Mouse (Mus musculus) MEL (cell line): Measurements from ENCODE around the gene Homer1. TPM values are rescaled to one million over a fixed set of nuclear protein-coding genes. Genes with fewer than 3 reads are reported as not detected.

Experiments used
- DNase-seq: peaks from one replicate; pipeline ENCODE4 v3.0.0; 2011; ENCODE audit warnings: low read depth, low spot score
- H3K27ac ChIP-seq: 2 replicates; pipeline ENCODE4 v1.5.1; 2012; ENCODE audit warnings: low read depth, mild to moderate bottlenecking, control low read depth, low read length, moderate library complexity; ENCODE audit not compliant: control insufficient read depth
- H3K27me3 ChIP-seq, 2 experiments: fragments of 150-350 bp in 1 of 2; sonication (generic) in 1 of 2; 2 replicates each; pipeline ENCODE4 v1.6.1; 2012; ENCODE audit warnings: low read length in 2 of 2, mild to moderate bottlenecking in 2 of 2, improper control_type of control experiment in 1 of 2, moderate library complexity in 1 of 2; ENCODE audit not compliant: insufficient read depth in 2 of 2, control insufficient read depth in 1 of 2
- H3K36me3 ChIP-seq, 2 experiments: 2 replicates each; pipeline ENCODE4 v1.6.1; 2012 to 2014; ENCODE audit warnings: low read length in 2 of 2, improper control_type of control experiment in 1 of 2, inconsistent platforms in 1 of 2, mild to moderate bottlenecking in 1 of 2; ENCODE audit not compliant: insufficient read depth in 2 of 2, control insufficient read depth in 1 of 2
- H3K4me1 ChIP-seq, 2 experiments: fragments of 150-350 bp in 1 of 2; sonication (generic) in 1 of 2; 2 replicates each; pipeline ENCODE4 v1.6.1; 2012; ENCODE audit warnings: low read length in 2 of 2, improper control_type of control experiment in 1 of 2, mild to moderate bottlenecking in 1 of 2; ENCODE audit not compliant: insufficient read depth in 2 of 2, control insufficient read depth in 1 of 2
- H3K4me3 ChIP-seq, 2 experiments: fragments of 150-350 bp in 1 of 2; sonication (generic) in 1 of 2; 2 replicates each; pipeline ENCODE4 v1.5.1; 2012; ENCODE audit warnings: low read depth in 2 of 2, low read length in 2 of 2, mild to moderate bottlenecking in 2 of 2, moderate library complexity in 2 of 2, control low read depth in 1 of 2, improper control_type of control experiment in 1 of 2; ENCODE audit not compliant: control insufficient read depth in 1 of 2, insufficient read depth in 1 of 2
- H3K79me2 ChIP-seq: 2 replicates; pipeline ENCODE4 v1.6.1; 2012; ENCODE audit warnings: mild to moderate bottlenecking, low read length, moderate library complexity; ENCODE audit not compliant: control insufficient read depth, poor library complexity, insufficient read depth
- H3K9ac ChIP-seq: 2 replicates; pipeline ENCODE4 v1.6.1; 2012; ENCODE audit warnings: low read depth, mild to moderate bottlenecking, control low read depth, low read length, moderate library complexity; ENCODE audit not compliant: control insufficient read depth, poor library complexity, severe bottlenecking
- H3K9me3 ChIP-seq: fragments of 150-350 bp; sonication (generic); replicated peaks from 2 replicates; pipeline ENCODE4 v1.6.1; 2012; ENCODE audit warnings: mild to moderate bottlenecking, low read length, improper control_type of control experiment, moderate library complexity; ENCODE audit not compliant: insufficient read depth
- BHLHE40 ChIP-seq: IDR thresholded peaks from 2 replicates; pipeline ENCODE4 v1.6.1; 2012; ENCODE audit warnings: low read depth, mild to moderate bottlenecking, inconsistent platforms, low read length, improper control_type of control experiment, borderline replicate concordance
- CHD2 ChIP-seq: IDR thresholded peaks from 2 replicates; pipeline ENCODE4 v1.6.1; 2011; ENCODE audit warnings: low read length, improper control_type of control experiment
- CTCF ChIP-seq, 3 experiments: IDR thresholded peaks in 2 of 3; conservative IDR thresholded peaks in 1 of 3; 2 replicates each; pipeline ENCODE4 v1.5.1; 2011 to 2012; ENCODE audit warnings: low read length in 3 of 3, low read depth in 2 of 3, mild to moderate bottlenecking in 2 of 3, improper control_type of control experiment in 1 of 3, inconsistent platforms in 1 of 3, mixed read lengths in 1 of 3, moderate library complexity in 1 of 3; ENCODE audit not compliant: control insufficient read depth in 1 of 3, insufficient read depth in 1 of 3, poor library complexity in 1 of 3, severe bottlenecking in 1 of 3
- ELF1 ChIP-seq: IDR thresholded peaks from 2 replicates; pipeline ENCODE4 v1.6.1; 2014; ENCODE audit warnings: low read depth, mild to moderate bottlenecking, inconsistent platforms, low read length, improper control_type of control experiment, moderate library complexity
- EP300 ChIP-seq, 2 experiments: IDR thresholded peaks; 2 replicates each; pipeline ENCODE4 v1.6.1; 2011; ENCODE audit warnings: improper control_type of control experiment in 2 of 2, low read length in 2 of 2, low read depth in 1 of 2, mild to moderate bottlenecking in 1 of 2
- ETS1 ChIP-seq: IDR thresholded peaks from 2 replicates; pipeline ENCODE4 v1.6.1; 2012; ENCODE audit warnings: low read depth, mild to moderate bottlenecking, inconsistent platforms, low read length, improper control_type of control experiment, moderate library complexity
- GATA1 ChIP-seq: IDR thresholded peaks from 2 replicates; pipeline ENCODE4 v1.6.1; 2011; ENCODE audit warnings: low read depth, low read length, improper control_type of control experiment
- JUND ChIP-seq: IDR thresholded peaks from 2 replicates; pipeline ENCODE4 v1.6.1; 2011; ENCODE audit warnings: low read depth, mild to moderate bottlenecking, improper control_type of control experiment, low read length
- MAX ChIP-seq: IDR thresholded peaks from 2 replicates; pipeline ENCODE4 v1.6.1; 2011; ENCODE audit warnings: low read length, improper control_type of control experiment
- MAZ ChIP-seq: IDR thresholded peaks from 2 replicates; pipeline ENCODE4 v1.6.1; 2012; ENCODE audit warnings: low read depth, mild to moderate bottlenecking, inconsistent platforms, low read length, improper control_type of control experiment
- MXI1 ChIP-seq: IDR thresholded peaks from 2 replicates; pipeline ENCODE4 v1.6.1; 2011; ENCODE audit warnings: mild to moderate bottlenecking, low read depth, low read length, improper control_type of control experiment
- MYB ChIP-seq: IDR thresholded peaks from 2 replicates; pipeline ENCODE4 v1.6.1; 2011; ENCODE audit warnings: mild to moderate bottlenecking, low read depth, low read length, improper control_type of control experiment
- POLR2AphosphoS5 ChIP-seq: IDR thresholded peaks from 2 replicates; pipeline ENCODE4 v1.6.1; 2012; ENCODE audit warnings: low read depth, borderline replicate concordance, mild to moderate bottlenecking, inconsistent platforms, low read length, moderate library complexity, mixed read lengths
- RCOR1 ChIP-seq: IDR thresholded peaks from 2 replicates; pipeline ENCODE4 v1.6.1; 2012; ENCODE audit warnings: low read depth, mild to moderate bottlenecking, inconsistent platforms, low read length, improper control_type of control experiment
- SIN3A ChIP-seq: IDR thresholded peaks from 2 replicates; pipeline ENCODE4 v1.6.1; 2012; ENCODE audit warnings: low read length, improper control_type of control experiment, inconsistent platforms
- SMC3 ChIP-seq: IDR thresholded peaks from 2 replicates; pipeline ENCODE4 v1.6.1; 2011; ENCODE audit warnings: low read depth, low read length, improper control_type of control experiment
- TAL1 ChIP-seq: IDR thresholded peaks from 2 replicates; pipeline ENCODE4 v1.6.1; 2012; ENCODE audit warnings: mild to moderate bottlenecking, inconsistent platforms, low read length, moderate library complexity, mixed read lengths
- TBP ChIP-seq: IDR thresholded peaks from 2 replicates; pipeline ENCODE4 v1.8.0; 2011; ENCODE audit warnings: low read depth, low read length, improper control_type of control experiment
- TCF12 ChIP-seq: IDR thresholded peaks from 2 replicates; pipeline ENCODE4 v1.6.1; 2014; ENCODE audit warnings: low read depth, mild to moderate bottlenecking, inconsistent platforms, low read length, improper control_type of control experiment, moderate library complexity
- UBTF ChIP-seq: IDR thresholded peaks from 2 replicates; pipeline ENCODE4 v1.6.1; 2012; ENCODE audit warnings: low read depth, mild to moderate bottlenecking, inconsistent platforms, low read length, improper control_type of control experiment, moderate library complexity, borderline replicate concordance; ENCODE audit not compliant: insufficient read depth
- USF1 ChIP-seq: IDR thresholded peaks from 2 replicates; pipeline ENCODE4 v1.6.1; 2014; ENCODE audit warnings: low read depth, mild to moderate bottlenecking, inconsistent platforms, low read length, improper control_type of control experiment, moderate library complexity
- polyA plus RNA-seq, 2 experiments: library from polyadenylated mRNA; stranded (reverse) in 1 of 2; unstranded in 1 of 2; fragments of >175 nt in 1 of 2; fragments of >200 nt in 1 of 2; gene quantifications; 2 replicates each; pipeline versions ENCODE4 v1.2.1 to v1.2.4; 2012; ENCODE audit warnings: low replicate concordance in 2 of 2, low read depth in 1 of 2; ENCODE audit not compliant: insufficient read length in 2 of 2, insufficient read depth in 1 of 2, missing spikeins in 1 of 2
- total RNA-seq: library from RNA; depleted of rRNA; stranded (reverse); fragments of 300-350 nt; gene quantifications from 2 replicates; pipeline ENCODE4 v1.2.3, GENCODE M21; 2012

Homer1 gene
- total and polyA plus RNA-seq, 3 experiments = 19.5 to 20.6 TPM; not detected in 1

GRCm38 (mm10) chr13:93383620-93384019 lies 84.2 kb downstream of the Homer1 start (continued):
- TF ChIP-seq UBTF = no peak
- TF ChIP-seq ETS1 = peak; percentile 58; the same call in 1 of the 2 replicates
- TF ChIP-seq EP300 (IDR thresholded peaks at IDR 0.05; ENCODE audit: low read depth in 1 of 2, low read length in 2 of 2) = peak; percentile 41 to 52; a peak in 3 of 4 replicates
- TF ChIP-seq CTCF (IDR thresholded peaks at IDR 0.05 in 2 of 3, conservative IDR thresholded peaks at IDR 0.05 in 1 of 3; ENCODE audit: control insufficient read depth in 1 of 3, insufficient read depth in 1 of 3, low read depth in 2 of 3, low read length in 3 of 3, poor library complexity in 1 of 3, severe bottlenecking in 1 of 3) = no peak
- no peak for TF ChIP-seq SMC3
- no peak for TF ChIP-seq ELF1
- no peak for TF ChIP-seq MXI1
- TF ChIP-seq MYB = no peak
- no peak for TF ChIP-seq POLR2AphosphoS5
- TF ChIP-seq TAL1 = no peak
- no peak for TF ChIP-seq BHLHE40
- no peak for TF ChIP-seq MAZ
- TF ChIP-seq JUND = no peak
- TF ChIP-seq USF1 = peak; percentile 83
- TF ChIP-seq TCF12 = 0 out of 2 replicates have a peak, but pooled peaks have one; percentile 26

DNA sequence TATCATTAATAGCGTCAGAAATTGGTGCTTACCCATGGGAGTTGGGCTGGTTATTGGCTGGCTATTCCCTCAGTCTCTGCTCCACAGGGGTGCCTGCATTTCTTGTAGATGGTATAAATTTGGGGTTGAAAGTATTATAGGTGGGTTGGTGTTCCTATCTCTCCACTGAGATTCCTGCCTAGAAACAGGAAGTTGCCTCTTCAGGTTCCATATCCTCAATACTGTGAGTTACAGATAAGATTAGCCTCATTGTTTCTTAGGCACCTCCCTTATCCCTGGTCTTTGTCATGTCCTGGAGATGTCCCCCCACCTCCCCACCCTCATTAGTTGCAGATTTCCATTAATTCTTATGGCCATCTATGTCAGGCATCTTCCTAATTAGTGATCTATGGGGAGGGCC lies 85.0 kb downstream of the Homer1 start:
- peaks cover 0 to 69% of the 10 kb centered on the region in 2 experiments; a peak in 2 of 4 replicates for H3K36me3 ChIP-seq
- peak overlapping the region; percentile 85 for H3K27ac ChIP-seq
- H3K4me3 ChIP-seq = peak overlapping the region in 1 of 2 experiments; percentile 36; a peak in 2 of 4 replicates
- H3K79me2 ChIP-seq = no peaks in the 10 kb centered on the region; the same call in 1 of the 2 replicates
- no peaks in the 10 kb centered on the region for H3K9me3 ChIP-seq
- TF ChIP-seq GATA1 (peak; percentile 96), ELF1 (peak; percentile 50; the same call in 1 of the 2 replicates), ETS1 (peak; percentile 76), CHD2 (no peak), EP300 (IDR thresholded peaks at IDR 0.05; ENCODE audit: low read depth in 1 of 2, low read length in 2 of 2) (peak; percentile 94 to 96), TBP (peak; percentile 57), TAL1 (peak; percentile 82), RCOR1 (peak; percentile 97), MAX (no peak), SIN3A (peak; percentile 61), TCF12 (peak; percentile 87), MAZ (no peak)
- TF ChIP-seq, all 39 proteins: peak for 9
- Histone ChIP-seq H3K9ac (peak overlapping the region; percentile 62; the same call in 1 of the 2 replicates), H3K27me3 (no peaks in the 10 kb centered on the region), H3K4me1 (peaks cover 39 to 52% of the 10 kb centered on the region in 2 experiments)
- DNase-seq = peak; percentile 69
